Mouse (Mus musculus): ENCODE results near the gene Sdr42e1. TPM values are rescaled to one million over a fixed set of nuclear protein-coding genes. Genes with fewer than 3 reads are reported as not detected.
A peak's percentile ranks its signal among the peaks of the same experiment; 100 is the strongest.

Gene Sdr42e1
- polyA plus RNA-seq, 1 experiment from 2014 or later = 2.1 TPM

GRCm38 (mm10) chr8:117660358-117661031 lies 13.0 kb downstream of the Sdr42e1 start:
- no peaks in the 10 kb centered on the region for H3K27me3 ChIP-seq (replicated peaks)
- peak; percentile 78 for ATAC-seq (ENCODE audit: low FRiP score)
- WGBS = 18% methylated on average over 11 of the region's 11 CpGs
- no peak overlapping the region; the same call in 1 of the 2 replicates for H3K27ac ChIP-seq (replicated peaks)
- peak overlapping the region; percentile 37 for H3K4me2 ChIP-seq
- H3K9ac ChIP-seq (replicated peaks) = no peak overlapping the region
- H3K4me3 ChIP-seq (replicated peaks) = no peak overlapping the region
- 0 out of 2 replicates have a peak, but pooled peaks cover 4% of the 10 kb centered on the region for H3K36me3 ChIP-seq
- peaks cover 12% of the 10 kb centered on the region for H3K4me1 ChIP-seq
- no peaks in the 10 kb centered on the region for H3K9me3 ChIP-seq (replicated peaks)

GRCm38 (mm10) chr8:117658990-117659389 lies 14.5 kb downstream of the Sdr42e1 start:
- 74% methylated on average over 7 of the region's 7 CpGs for WGBS
- peaks cover 12% of the 10 kb centered on the region for H3K4me1 ChIP-seq
- no peak for ATAC-seq (ENCODE audit: low FRiP score)
- no peaks in the 10 kb centered on the region for H3K9me3 ChIP-seq (replicated peaks)
- no peak overlapping the region for H3K9ac ChIP-seq (replicated peaks)
- H3K27ac ChIP-seq (replicated peaks) = no peak overlapping the region
- no peaks in the 10 kb centered on the region for H3K27me3 ChIP-seq (replicated peaks)
- 0 out of 2 replicates have a peak, but pooled peaks cover 4% of the 10 kb centered on the region for H3K36me3 ChIP-seq
- no peak overlapping the region for H3K4me2 ChIP-seq
- no peak overlapping the region for H3K4me3 ChIP-seq (replicated peaks)

GRCm38 (mm10) chr8:117652318-117652717 lies 21.2 kb downstream of the Sdr42e1 start:
- no peaks in the 10 kb centered on the region for H3K9me3 ChIP-seq (replicated peaks)
- H3K36me3 ChIP-seq = no peaks in the 10 kb centered on the region
- H3K4me2 ChIP-seq = no peak overlapping the region
- H3K4me3 ChIP-seq (replicated peaks) = no peak overlapping the region
- ATAC-seq (ENCODE audit: low FRiP score) = no peak
- H3K9ac ChIP-seq (replicated peaks) = no peak overlapping the region
- WGBS = 100% methylated on average over 1 of the region's 1 CpGs
- H3K4me1 ChIP-seq = no peaks in the 10 kb centered on the region
- no peaks in the 10 kb centered on the region for H3K27me3 ChIP-seq (replicated peaks)
- no peak overlapping the region for H3K27ac ChIP-seq (replicated peaks)

- no peaks in the 10 kb centered on the region for H3K4me1 ChIP-seq
- WGBS = 79% methylated on average over 5 of the region's 5 CpGs
- no peak for ATAC-seq (ENCODE audit: low FRiP score)
- H3K4me2 ChIP-seq = no peak overlapping the region
- H3K27ac ChIP-seq (replicated peaks) = no peak overlapping the region
- H3K4me3 ChIP-seq (replicated peaks) = no peak overlapping the region
- no peak overlapping the region for H3K9ac ChIP-seq (replicated peaks)
- no peaks in the 10 kb centered on the region for H3K27me3 ChIP-seq (replicated peaks)
- no peaks in the 10 kb centered on the region for H3K36me3 ChIP-seq
- H3K9me3 ChIP-seq (replicated peaks) = no peaks in the 10 kb centered on the region
These were observed 27.0 kb downstream of the Sdr42e1 start for GRCm38 (mm10) chr8:117646440-117646839.

GRCm38 (mm10) chr8:117646020-117646419 lies 27.5 kb downstream of the Sdr42e1 start:
- Histone ChIP-seq H3K36me3 (no peaks in the 10 kb centered on the region), H3K4me2 (no peak overlapping the region), H3K4me3 (replicated peaks) (no peak overlapping the region), H3K9ac (replicated peaks) (no peak overlapping the region), H3K4me1 (no peaks in the 10 kb centered on the region), H3K27me3 (replicated peaks) (no peaks in the 10 kb centered on the region), H3K9me3 (replicated peaks) (no peaks in the 10 kb centered on the region), H3K27ac (replicated peaks) (no peak overlapping the region)
- no peak for ATAC-seq (ENCODE audit: low FRiP score)
- 51% methylated on average over 2 of the region's 2 CpGs for WGBS

- no peak for ATAC-seq (ENCODE audit: low FRiP score)
- Histone ChIP-seq H3K4me3 (replicated peaks) (no peak overlapping the region), H3K27ac (replicated peaks) (no peak overlapping the region), H3K36me3 (no peaks in the 10 kb centered on the region), H3K27me3 (replicated peaks) (no peaks in the 10 kb centered on the region), H3K4me1 (no peaks in the 10 kb centered on the region), H3K9ac (replicated peaks) (no peak overlapping the region), H3K4me2 (no peak overlapping the region), H3K9me3 (replicated peaks) (no peaks in the 10 kb centered on the region)
- 68% methylated on average over 5 of the region's 5 CpGs for WGBS
These were observed 28.0 kb downstream of the Sdr42e1 start for GRCm38 (mm10) chr8:117645486-117645885.

GRCm38 (mm10) chr8:117639631-117640030 lies 33.9 kb downstream of the Sdr42e1 start:
- H3K4me1 ChIP-seq = no peaks in the 10 kb centered on the region
- H3K9me3 ChIP-seq (replicated peaks) = no peaks in the 10 kb centered on the region
- H3K27me3 ChIP-seq (replicated peaks) = no peaks in the 10 kb centered on the region
- no peak for ATAC-seq (ENCODE audit: low FRiP score)
- no peak overlapping the region for H3K4me2 ChIP-seq
- no peaks in the 10 kb centered on the region for H3K36me3 ChIP-seq
- no peak overlapping the region for H3K4me3 ChIP-seq (replicated peaks)
- no peak overlapping the region for H3K9ac ChIP-seq (replicated peaks)
- WGBS = 95% methylated on average over 9 of the region's 9 CpGs
- H3K27ac ChIP-seq (replicated peaks) = no peak overlapping the region

- no peak overlapping the region for H3K9ac ChIP-seq (replicated peaks)
- no peak overlapping the region for H3K4me3 ChIP-seq (replicated peaks)
- WGBS = 66% methylated on average over 3 of the region's 3 CpGs
- no peaks in the 10 kb centered on the region for H3K4me1 ChIP-seq
- no peaks in the 10 kb centered on the region for H3K36me3 ChIP-seq
- ATAC-seq (ENCODE audit: low FRiP score) = no peak
- no peak overlapping the region for H3K4me2 ChIP-seq
- no peak overlapping the region for H3K27ac ChIP-seq (replicated peaks)
- no peaks in the 10 kb centered on the region for H3K9me3 ChIP-seq (replicated peaks)
- H3K27me3 ChIP-seq (replicated peaks) = no peaks in the 10 kb centered on the region
These were observed 36.0 kb downstream of the Sdr42e1 start for GRCm38 (mm10) chr8:117637462-117637861.

GRCm38 (mm10) chr8:117634406-117634805 lies 39.1 kb downstream of the Sdr42e1 start:
- 91% methylated on average over 7 of the region's 7 CpGs for WGBS
- Histone ChIP-seq H3K4me3 (replicated peaks) (no peak overlapping the region), H3K27me3 (replicated peaks) (no peaks in the 10 kb centered on the region), H3K27ac (replicated peaks) (no peak overlapping the region), H3K4me1 (no peaks in the 10 kb centered on the region), H3K4me2 (no peak overlapping the region), H3K9ac (replicated peaks) (no peak overlapping the region), H3K36me3 (no peaks in the 10 kb centered on the region), H3K9me3 (replicated peaks) (no peaks in the 10 kb centered on the region)
- ATAC-seq (ENCODE audit: low FRiP score) = no peak

GRCm38 (mm10) chr8:117632532-117632931 lies 41.0 kb downstream of the Sdr42e1 start:
- no peak overlapping the region for H3K27ac ChIP-seq (replicated peaks)
- no peak overlapping the region for H3K4me2 ChIP-seq
- no peak overlapping the region for H3K9ac ChIP-seq (replicated peaks)
- H3K36me3 ChIP-seq = no peaks in the 10 kb centered on the region
- no peaks in the 10 kb centered on the region for H3K4me1 ChIP-seq
- 81% methylated on average over 5 of the region's 5 CpGs for WGBS
- H3K27me3 ChIP-seq (replicated peaks) = no peaks in the 10 kb centered on the region
- ATAC-seq (ENCODE audit: low FRiP score) = no peak
- H3K4me3 ChIP-seq (replicated peaks) = no peak overlapping the region
- no peaks in the 10 kb centered on the region for H3K9me3 ChIP-seq (replicated peaks)

GRCm38 (mm10) chr8:117627096-117627495 lies 46.4 kb downstream of the Sdr42e1 start:
- Histone ChIP-seq H3K9me3 (replicated peaks) (no peaks in the 10 kb centered on the region), H3K4me2 (no peak overlapping the region), H3K9ac (replicated peaks) (no peak overlapping the region), H3K4me1 (0 out of 2 replicates have a peak, but pooled peaks cover 8% of the 10 kb centered on the region), H3K4me3 (replicated peaks) (no peak overlapping the region), H3K36me3 (no peaks in the 10 kb centered on the region), H3K27ac (replicated peaks) (no peak overlapping the region), H3K27me3 (replicated peaks) (no peaks in the 10 kb centered on the region)
- ATAC-seq (ENCODE audit: low FRiP score) = no peak
- WGBS = 65% methylated on average over 9 of the region's 9 CpGs

GRCm38 (mm10) chr8:117626040-117626838 lies 47.2 kb downstream of the Sdr42e1 start:
- Histone ChIP-seq H3K27me3 (replicated peaks) (no peaks in the 10 kb centered on the region), H3K4me1 (0 out of 2 replicates have a peak, but pooled peaks cover 8% of the 10 kb centered on the region), H3K4me2 (no peak overlapping the region), H3K9ac (replicated peaks) (no peak overlapping the region), H3K9me3 (replicated peaks) (no peaks in the 10 kb centered on the region), H3K36me3 (no peaks in the 10 kb centered on the region), H3K27ac (replicated peaks) (peak overlapping the region; percentile 39; the same call in 1 of the 2 replicates), H3K4me3 (replicated peaks) (no peak overlapping the region)
- WGBS = 67% methylated on average over 14 of the region's 14 CpGs
- peak; percentile 47; the same call in 1 of the 2 replicates for ATAC-seq (ENCODE audit: low FRiP score)

Data from neural tube, embryonic 15.5 days (tissue).